Mouse (Mus musculus) intestine, embryonic 16.5 days (tissue): ENCODE data around the gene Lhx4. TPM values are rescaled to one million over a fixed set of nuclear protein-coding genes. Genes with fewer than 3 reads are reported as not detected.
A peak's percentile ranks its signal among the peaks of the same experiment; 100 is the strongest.

Experiments used
- ATAC-seq: fragments of 200-750 bp; cut with Nextera tagmentation; 2 replicates; pipeline ENCODE4 v1.8.0; 2017; ENCODE audit warnings: moderate TSS enrichment, moderate library complexity
- H3K27ac ChIP-seq: fragments of 300-500 bp; sonication (generic); 2 replicates; pipeline ENCODE4 v1.5.1; 2014; ENCODE audit warnings: mild to moderate bottlenecking, low read length
- H3K27me3 ChIP-seq: fragments of 300-500 bp; sonication (generic); replicated peaks from 2 replicates; pipeline ENCODE4 v1.6.1; 2014; ENCODE audit warnings: low read length, control low read depth, mixed read lengths; ENCODE audit not compliant: control insufficient read depth, insufficient read depth
- H3K36me3 ChIP-seq: fragments of 300-500 bp; sonication (generic); 2 replicates; pipeline ENCODE4 v1.6.1; 2014; ENCODE audit warnings: low read length, control low read depth; ENCODE audit not compliant: control insufficient read depth, insufficient read depth
- H3K4me1 ChIP-seq: fragments of 300-500 bp; sonication (generic); 2 replicates; pipeline ENCODE4 v1.6.1; 2014; ENCODE audit warnings: low read length, control low read depth, mixed read lengths; ENCODE audit not compliant: control insufficient read depth, insufficient read depth
- H3K4me2 ChIP-seq: fragments of 300-500 bp; sonication (generic); 2 replicates; pipeline ENCODE4 v1.6.1; 2014; ENCODE audit warnings: low read depth, low read length, control low read depth
- H3K4me3 ChIP-seq: fragments of 300-500 bp; sonication (generic); 2 replicates; pipeline ENCODE4 v1.5.1; 2014; ENCODE audit warnings: mild to moderate bottlenecking, low read length
- H3K9ac ChIP-seq: fragments of 300-500 bp; sonication (generic); 2 replicates; pipeline ENCODE4 v1.6.1; 2014; ENCODE audit warnings: low read depth, low read length
- H3K9me3 ChIP-seq: fragments of 300-500 bp; sonication (generic); 2 replicates; pipeline ENCODE4 v1.6.1; 2016; ENCODE audit warnings: low read length, control low read depth; ENCODE audit not compliant: control insufficient read depth
- WGBS: fragments of 180-500 bp; shearing (Covaris S2); extraction: QIAGEN DNeasy Blood & Tissue Kit; methylation state at CpG from one replicate; pipeline ENCODE4 v1.1.7; 2014; 5-methylcytosine and 5-hydroxymethylcytosine counted together
- polyA plus RNA-seq: library from polyadenylated mRNA; unstranded; fragments of >200 nt; fragmentation: Nextera tagmentation; extraction: Ambion mirVana; gene quantifications from 2 replicates; pipeline ENCODE4 v1.2.1, GENCODE M21; 2015

Lhx4 gene
- polyA plus RNA-seq, 1 experiment from 2014 or later: 0.10 TPM

GRCm38 (mm10) chr1:155747011-155747410 is 4.5 kb downstream of the Lhx4 start:
- 16% methylated on average over 8 of the region's 8 CpGs for WGBS
- H3K4me1 ChIP-seq: peaks cover 11% of the 10 kb centered on the region
- H3K27me3 ChIP-seq: peaks cover 70% of the 10 kb centered on the region
- H3K4me2 ChIP-seq: no peak overlapping the region
- no peak overlapping the region for H3K4me3 ChIP-seq
- H3K9me3 ChIP-seq: no peaks in the 10 kb centered on the region
- H3K27ac ChIP-seq: no peak overlapping the region
- H3K9ac ChIP-seq: no peak overlapping the region
- no peak for ATAC-seq
- H3K36me3 ChIP-seq: no peaks in the 10 kb centered on the region

GRCm38 (mm10) chr1:155742411-155743363 is 8.8 kb downstream of the Lhx4 start:
- H3K9ac ChIP-seq: peak overlapping the region; percentile 48; the same call in 1 of the 2 replicates
- peak overlapping the region; percentile 56 for H3K4me3 ChIP-seq
- H3K36me3 ChIP-seq: no peaks in the 10 kb centered on the region
- H3K9me3 ChIP-seq: no peaks in the 10 kb centered on the region
- peak; percentile 70 for ATAC-seq
- under 1% methylated on average over 71 of the region's 81 CpGs for WGBS
- H3K4me1 ChIP-seq: peaks cover 19% of the 10 kb centered on the region
- peak overlapping the region; percentile 98 for H3K4me2 ChIP-seq
- peaks cover 80% of the 10 kb centered on the region for H3K27me3 ChIP-seq
- H3K27ac ChIP-seq: no peak overlapping the region

- peaks cover 80% of the 10 kb centered on the region for H3K27me3 ChIP-seq
- no peaks in the 10 kb centered on the region for H3K9me3 ChIP-seq
- H3K4me2 ChIP-seq: peak overlapping the region; percentile 98
- peaks cover 19% of the 10 kb centered on the region for H3K4me1 ChIP-seq
- no peak overlapping the region for H3K27ac ChIP-seq
- no peak overlapping the region for H3K9ac ChIP-seq
- H3K36me3 ChIP-seq: no peaks in the 10 kb centered on the region
- under 1% methylated on average over 26 of the region's 26 CpGs for WGBS
- H3K4me3 ChIP-seq: peak overlapping the region; percentile 56
- ATAC-seq: peak; percentile 45
These were observed 9.5 kb downstream of the Lhx4 start for GRCm38 (mm10) chr1:155741988-155742387.

GRCm38 (mm10) chr1:155741378-155741945 is 10.0 kb downstream of the Lhx4 start:
- no peaks in the 10 kb centered on the region for H3K36me3 ChIP-seq
- WGBS: under 1% methylated on average over 34 of the region's 34 CpGs
- 0 out of 2 replicates have a peak, but pooled peaks have one; percentile 2 for ATAC-seq
- no peaks in the 10 kb centered on the region for H3K9me3 ChIP-seq
- H3K4me1 ChIP-seq: peaks cover 19% of the 10 kb centered on the region
- H3K27ac ChIP-seq: no peak overlapping the region
- peak overlapping the region; percentile 98 for H3K4me2 ChIP-seq
- H3K27me3 ChIP-seq: peaks cover 81% of the 10 kb centered on the region
- H3K4me3 ChIP-seq: peak overlapping the region; percentile 56
- no peak overlapping the region for H3K9ac ChIP-seq

- H3K9ac ChIP-seq: no peak overlapping the region
- no peak for ATAC-seq
- H3K36me3 ChIP-seq: no peaks in the 10 kb centered on the region
These were observed 10.7 kb downstream of the Lhx4 start for GRCm38 (mm10) chr1:155740622-155741377.

GRCm38 (mm10) chr1:155737809-155738383 is 13.6 kb downstream of the Lhx4 start:
- Histone ChIP-seq H3K27ac (no peak overlapping the region), H3K4me2 (no peak overlapping the region), H3K4me3 (no peak overlapping the region), H3K27me3 (peaks cover 80% of the 10 kb centered on the region), H3K9me3 (no peaks in the 10 kb centered on the region), H3K9ac (no peak overlapping the region), H3K4me1 (peaks cover 17% of the 10 kb centered on the region), H3K36me3 (no peaks in the 10 kb centered on the region)
- WGBS: under 1% methylated on average over 25 of the region's 25 CpGs
- ATAC-seq: no peak

More at GRCm38 (mm10) chr1:155740622-155741377, 10.7 kb downstream of the Lhx4 start:
- no peaks in the 10 kb centered on the region for H3K9me3 ChIP-seq
- peaks cover 19% of the 10 kb centered on the region for H3K4me1 ChIP-seq
- peak overlapping the region; percentile 20 for H3K4me3 ChIP-seq
- H3K27me3 ChIP-seq: peaks cover 81% of the 10 kb centered on the region
- under 1% methylated on average over 44 of the region's 44 CpGs for WGBS
- H3K4me2 ChIP-seq: peak overlapping the region; percentile 98
- no peak overlapping the region for H3K27ac ChIP-seq

GRCm38 (mm10) chr1:155737017-155737808 is 14.3 kb downstream of the Lhx4 start:
- Histone ChIP-seq H3K4me2 (no peak overlapping the region), H3K27me3 (peaks cover 79% of the 10 kb centered on the region), H3K9ac (no peak overlapping the region), H3K4me3 (no peak overlapping the region), H3K36me3 (no peaks in the 10 kb centered on the region), H3K27ac (no peak overlapping the region), H3K4me1 (peaks cover 10% of the 10 kb centered on the region), H3K9me3 (no peaks in the 10 kb centered on the region)
- whole genome bisulfite sequencing: under 1% methylated on average over 58 of the region's 58 CpGs
- no peak for ATAC-seq

- Histone ChIP-seq H3K27me3 (peaks cover 77% of the 10 kb centered on the region), H3K4me2 (no peak overlapping the region), H3K9me3 (no peaks in the 10 kb centered on the region), H3K4me1 (peaks cover under 1% of the 10 kb centered on the region), H3K4me3 (no peak overlapping the region), H3K36me3 (no peaks in the 10 kb centered on the region), H3K9ac (no peak overlapping the region), H3K27ac (no peak overlapping the region)
- under 1% methylated on average over 26 of the region's 26 CpGs for WGBS
- ATAC-seq: no peak
These were observed 15.2 kb downstream of the Lhx4 start for GRCm38 (mm10) chr1:155736096-155736825.
